Mouse (Mus musculus): ENCODE measurements around the gene Mrpl41. TPM values are rescaled to one million over a fixed set of nuclear protein-coding genes. Genes with fewer than 3 reads are reported as not detected.

Gene Mrpl41
- polyA plus RNA-seq (2012; rRNA removed) = 137 TPM in 2 replicates

DNA sequence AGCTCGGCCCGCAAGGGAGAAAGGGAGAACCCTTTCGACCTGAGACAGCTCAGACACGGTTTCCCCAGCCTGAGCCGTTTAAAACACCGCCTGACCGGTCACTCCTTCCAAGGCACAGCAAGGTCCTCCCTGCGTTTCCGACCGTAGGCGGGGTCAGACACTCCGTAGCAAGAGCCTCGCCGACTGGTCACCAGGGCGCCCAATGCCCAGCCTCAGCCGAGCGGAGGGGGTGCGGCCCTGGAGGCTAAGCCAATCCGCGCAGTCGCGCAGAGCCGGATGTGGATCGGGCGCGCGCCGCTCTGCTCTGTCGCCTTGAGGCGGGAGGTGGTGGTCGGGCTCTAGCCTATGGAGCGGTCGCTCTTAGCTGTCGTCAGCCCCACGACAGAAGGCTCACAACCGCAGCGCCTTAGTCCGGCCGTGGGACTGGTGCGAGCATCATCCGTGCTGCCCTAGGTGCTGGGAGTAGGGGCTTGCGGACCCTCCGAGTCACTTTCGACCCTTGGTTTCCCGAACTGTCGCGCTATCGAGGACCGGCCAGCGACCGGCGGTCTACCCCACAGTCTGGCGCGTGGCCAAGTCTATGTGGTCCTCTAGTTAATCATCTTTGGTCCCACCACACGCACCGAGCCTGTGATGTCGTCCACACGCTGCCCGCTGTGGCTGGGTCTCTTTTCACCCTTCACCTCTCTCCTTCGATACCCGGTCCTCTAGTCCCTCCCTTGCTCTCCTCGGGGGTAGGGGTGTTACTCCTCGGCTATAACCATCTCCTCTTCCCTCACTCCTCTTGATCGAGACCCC, at the start of gene Mrpl41:
Mrpl41 (minus strand) TSS at position 193 of the 798 bp plus-strand sequence.
- TF ChIP-seq CTCF (IDR thresholded peaks at IDR 0.05; ENCODE audit: extremely low read depth, insufficient read depth, low read length) (no peak), POLR2A (IDR thresholded peaks at IDR 0.05; ENCODE audit: extremely low read depth, insufficient read depth, low read length) (peak; percentile 91)
- Histone ChIP-seq H3K4me1 (ENCODE audit: control insufficient read depth, insufficient read depth, low read length) (no peaks in the 10 kb centered on the region; the same call in 1 of the 2 replicates), H3K27ac (ENCODE audit: insufficient read depth, low read length) (peak within 1 kb of the TSS; percentile 57), H3K4me3 (ENCODE audit: insufficient read depth, low read length) (peak within 1 kb of the TSS; percentile 74)

DNA sequence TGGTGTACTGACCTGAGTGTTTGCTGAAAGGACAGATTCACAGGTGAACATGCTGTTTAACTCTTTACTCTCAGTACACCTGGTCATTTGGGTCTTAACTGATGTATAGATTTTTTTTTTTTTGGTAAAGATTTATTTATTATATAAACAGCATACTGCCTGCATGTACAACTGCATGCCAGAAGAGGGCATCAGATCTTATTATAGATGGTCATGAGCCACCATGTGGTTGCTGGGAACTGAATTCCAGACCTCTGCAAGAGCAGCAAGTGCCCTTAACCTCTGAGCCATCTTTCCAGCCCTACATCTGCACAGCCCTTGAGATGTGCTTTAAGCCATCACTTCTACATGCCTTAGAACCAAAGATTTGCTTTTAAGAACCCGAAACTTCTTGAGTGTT, 47.8 kb upstream of the Mrpl41 start:
- H3K4me3 ChIP-seq (ENCODE audit: insufficient read depth, low read length) = no peak overlapping the region
- no peak overlapping the region for H3K27ac ChIP-seq (ENCODE audit: insufficient read depth, low read length)
- H3K4me1 ChIP-seq (ENCODE audit: control insufficient read depth, insufficient read depth, low read length) = no peaks in the 10 kb centered on the region
- TF ChIP-seq CTCF (IDR thresholded peaks at IDR 0.05; ENCODE audit: extremely low read depth, insufficient read depth, low read length) = no peak
- TF ChIP-seq POLR2A (IDR thresholded peaks at IDR 0.05; ENCODE audit: extremely low read depth, insufficient read depth, low read length) = no peak

GRCm38 (mm10) chr2:25008250-25008649, 33.4 kb upstream of the Mrpl41 start:
- Histone ChIP-seq H3K4me3 (ENCODE audit: insufficient read depth, low read length) (no peak overlapping the region), H3K27ac (ENCODE audit: insufficient read depth, low read length) (no peak overlapping the region), H3K4me1 (ENCODE audit: control insufficient read depth, insufficient read depth, low read length) (no peaks in the 10 kb centered on the region)
- no peak for TF ChIP-seq CTCF (IDR thresholded peaks at IDR 0.05; ENCODE audit: extremely low read depth, insufficient read depth, low read length)
- TF ChIP-seq POLR2A (IDR thresholded peaks at IDR 0.05; ENCODE audit: extremely low read depth, insufficient read depth, low read length) = no peak

- no peak overlapping the region for H3K4me3 ChIP-seq (ENCODE audit: insufficient read depth, low read length)
- no peak for TF ChIP-seq POLR2A (IDR thresholded peaks at IDR 0.05; ENCODE audit: extremely low read depth, insufficient read depth, low read length)
- no peak for TF ChIP-seq CTCF (IDR thresholded peaks at IDR 0.05; ENCODE audit: extremely low read depth, insufficient read depth, low read length)
- no peaks in the 10 kb centered on the region for H3K4me1 ChIP-seq (ENCODE audit: control insufficient read depth, insufficient read depth, low read length)
- no peak overlapping the region for H3K27ac ChIP-seq (ENCODE audit: insufficient read depth, low read length)
Measured at GRCm38 (mm10) chr2:25006767-25007166, 31.9 kb upstream of the Mrpl41 start.

- no peak overlapping the region for H3K27ac ChIP-seq (ENCODE audit: insufficient read depth, low read length)
- H3K4me3 ChIP-seq (ENCODE audit: insufficient read depth, low read length) = no peak overlapping the region
- H3K4me1 ChIP-seq (ENCODE audit: control insufficient read depth, insufficient read depth, low read length) = no peaks in the 10 kb centered on the region
- no peak for TF ChIP-seq POLR2A (IDR thresholded peaks at IDR 0.05; ENCODE audit: extremely low read depth, insufficient read depth, low read length)
- TF ChIP-seq CTCF (IDR thresholded peaks at IDR 0.05; ENCODE audit: extremely low read depth, insufficient read depth, low read length) = no peak
Measured at GRCm38 (mm10) chr2:25003946-25004786, 29.3 kb upstream of the Mrpl41 start.

GRCm38 (mm10) chr2:25000544-25001235, 25.8 kb upstream of the Mrpl41 start:
- Histone ChIP-seq H3K4me1 (ENCODE audit: control insufficient read depth, insufficient read depth, low read length) (no peaks in the 10 kb centered on the region), H3K4me3 (ENCODE audit: insufficient read depth, low read length) (no peak overlapping the region)
- peak; percentile 63 for TF ChIP-seq CTCF (IDR thresholded peaks at IDR 0.05; ENCODE audit: extremely low read depth, insufficient read depth, low read length)
- no peak for TF ChIP-seq POLR2A (IDR thresholded peaks at IDR 0.05; ENCODE audit: extremely low read depth, insufficient read depth, low read length)

DNA sequence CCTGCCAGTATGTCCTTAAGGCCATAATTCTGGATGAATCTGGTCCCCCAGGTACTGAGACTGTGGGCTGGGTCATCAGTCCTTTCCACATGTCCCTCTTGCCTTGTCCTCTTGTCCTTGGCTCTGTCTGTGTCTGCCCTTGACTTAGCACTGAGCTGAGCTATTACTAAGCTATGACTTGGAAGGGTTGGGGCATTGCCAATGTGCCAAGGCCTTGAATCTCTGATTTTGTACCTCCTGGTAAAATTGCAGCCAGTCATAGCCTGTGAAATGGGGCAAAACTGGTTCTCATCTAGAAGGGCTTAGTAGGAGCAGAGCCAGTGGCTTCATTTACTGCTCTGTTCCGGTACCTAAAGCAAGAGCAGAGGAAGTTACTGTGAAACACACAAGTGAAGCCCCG, 21.6 kb upstream of the Mrpl41 start:
- TF ChIP-seq POLR2A (IDR thresholded peaks at IDR 0.05; ENCODE audit: extremely low read depth, insufficient read depth, low read length) (no peak), CTCF (IDR thresholded peaks at IDR 0.05; ENCODE audit: extremely low read depth, insufficient read depth, low read length) (no peak)
- H3K4me3 ChIP-seq (ENCODE audit: insufficient read depth, low read length) = no peak overlapping the region
- H3K4me1 ChIP-seq (ENCODE audit: control insufficient read depth, insufficient read depth, low read length) = no peaks in the 10 kb centered on the region
- H3K27ac ChIP-seq (ENCODE audit: insufficient read depth, low read length) = no peak overlapping the region

More at GRCm38 (mm10) chr2:25000544-25001235, 25.8 kb upstream of the Mrpl41 start:
- H3K27ac ChIP-seq (ENCODE audit: insufficient read depth, low read length) = no peak overlapping the region

DNA sequence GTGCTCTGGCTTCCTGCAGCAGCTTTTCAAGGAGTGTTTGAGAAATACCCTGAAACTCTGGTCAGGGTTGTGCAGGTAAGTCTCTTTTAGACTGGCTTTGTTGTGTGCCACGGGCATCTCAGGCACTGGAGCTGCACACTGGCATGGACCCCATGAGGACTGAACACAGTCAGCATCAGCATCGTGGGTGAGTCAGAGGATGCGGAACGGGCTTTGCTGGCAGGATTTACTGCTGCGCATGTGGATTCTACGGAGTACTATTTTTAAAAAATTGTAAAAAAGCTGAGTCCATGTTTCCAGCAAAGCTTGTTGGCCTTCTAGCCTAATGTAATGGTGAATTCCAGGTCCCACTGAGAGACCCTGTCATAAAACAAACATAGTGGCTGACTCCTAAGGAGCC, 20.4 kb upstream of the Mrpl41 start:
- Histone ChIP-seq H3K27ac (ENCODE audit: insufficient read depth, low read length) (no peak overlapping the region), H3K4me1 (ENCODE audit: control insufficient read depth, insufficient read depth, low read length) (no peaks in the 10 kb centered on the region), H3K4me3 (ENCODE audit: insufficient read depth, low read length) (no peak overlapping the region)
- no peak for TF ChIP-seq POLR2A (IDR thresholded peaks at IDR 0.05; ENCODE audit: extremely low read depth, insufficient read depth, low read length)
- TF ChIP-seq CTCF (IDR thresholded peaks at IDR 0.05; ENCODE audit: extremely low read depth, insufficient read depth, low read length) = no peak

DNA sequence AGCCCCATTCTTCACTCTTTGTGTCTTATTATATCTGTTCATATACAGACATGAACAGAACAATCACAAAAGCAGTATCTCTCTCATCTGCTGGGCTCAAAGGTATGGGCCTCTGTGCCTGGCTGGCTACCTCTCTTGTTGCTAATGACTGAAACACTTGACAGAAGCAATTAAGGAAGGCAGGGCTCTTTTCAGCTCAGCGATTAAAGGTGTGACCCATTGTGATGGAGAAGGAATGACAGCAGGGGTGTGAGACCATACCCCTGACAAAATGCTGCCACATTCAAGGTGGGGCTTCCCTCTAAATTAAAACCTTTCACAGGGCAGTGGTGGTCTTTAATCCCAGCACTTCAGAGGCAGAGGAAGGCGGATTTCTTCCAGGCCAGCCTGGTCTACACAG, 12.9 kb upstream of the Mrpl41 start:
- Histone ChIP-seq H3K4me1 (ENCODE audit: control insufficient read depth, insufficient read depth, low read length) (no peaks in the 10 kb centered on the region), H3K4me3 (ENCODE audit: insufficient read depth, low read length) (no peak overlapping the region), H3K27ac (ENCODE audit: insufficient read depth, low read length) (no peak overlapping the region)
- TF ChIP-seq CTCF (IDR thresholded peaks at IDR 0.05; ENCODE audit: extremely low read depth, insufficient read depth, low read length) = no peak
- no peak for TF ChIP-seq POLR2A (IDR thresholded peaks at IDR 0.05; ENCODE audit: extremely low read depth, insufficient read depth, low read length)
